Mouse (Mus musculus) myocyte (in vitro differentiated cells): Measurements from ENCODE around the gene Mxi1.

ENCODE experiments used
- MAX ChIP-seq: IDR thresholded peaks from one replicate; pipeline ENCODE4 v1.6.1; 2011; ENCODE audit warnings: low read depth, mild to moderate bottlenecking, control low read depth
- POLR2A ChIP-seq: IDR thresholded peaks from one replicate; pipeline ENCODE4 v1.6.1; 2011; ENCODE audit warnings: low read depth, mild to moderate bottlenecking, control low read depth, moderate library complexity; ENCODE audit not compliant: insufficient read length
- TCF12 ChIP-seq: IDR thresholded peaks from one replicate; pipeline ENCODE4 v1.6.1; 2011; ENCODE audit warnings: mild to moderate bottlenecking, control low read depth; ENCODE audit not compliant: poor library complexity, insufficient read depth, severe bottlenecking

- TF ChIP-seq TCF12 (no peak), POLR2A (no peak), MAX (no peak)
Observed at GRCm38 (mm10) chr19:53419834-53420233, 109.5 kb downstream of the Mxi1 start.
